Mouse (Mus musculus): ENCODE results near the gene Stom.

- TF ChIP-seq CTCF (IDR thresholded peaks at IDR 0.05; ENCODE audit: control insufficient read depth, insufficient read depth, insufficient read length) (no peak), USF1 (IDR thresholded peaks at IDR 0.05; ENCODE audit: low read depth) (no peak), MYOD1 (IDR thresholded peaks at IDR 0.05; ENCODE audit: control insufficient read depth, insufficient read length, low read depth) (no peak), MYOG (IDR thresholded peaks at IDR 0.05; ENCODE audit: control insufficient read depth, extremely low read depth, insufficient read length) (no peak), MAX (IDR thresholded peaks at IDR 0.05) (no peak), FOSL1 (IDR thresholded peaks at IDR 0.05; ENCODE audit: insufficient read depth, low read length, poor library complexity, severe bottlenecking) (no peak), CEBPB (IDR thresholded peaks at IDR 0.05; ENCODE audit: low read depth) (no peak)
Measured at GRCm38 (mm10) chr2:35345984-35346383, 9.2 kb upstream of the Stom start.
